Mouse (Mus musculus): Measurements from ENCODE around the gene Cyp2d9. TPM values are rescaled to one million over a fixed set of nuclear protein-coding genes. Genes with fewer than 3 reads are reported as not detected.

The Cyp2d9 gene
- polyA plus RNA-seq, 1 experiment from 2014 or later, result not detected

GRCm38 (mm10) chr15:82416797-82417789 lies 16.1 kb upstream of the Cyp2d9 start:
- Histone ChIP-seq H3K4me1 (peaks cover 10% of the 10 kb centered on the region), H3K4me3 (0 out of 2 replicates have a peak overlapping the region, but pooled peaks have one; percentile 12), H3K36me3 (no peaks in the 10 kb centered on the region), H3K27me3 (no peaks in the 10 kb centered on the region), H3K27ac (peak overlapping the region; percentile 53), H3K9me3 (no peaks in the 10 kb centered on the region), H3K9ac (peak overlapping the region; percentile 4; the same call in 1 of the 2 replicates), H3K4me2 (peak overlapping the region; percentile 44; the same call in 1 of the 2 replicates)
- WGBS, result 25% methylated on average over 15 of the region's 16 CpGs
- peak; percentile 93 for ATAC-seq (ENCODE audit: borderline replicate concordance, extremely low read depth, low FRiP score, low TSS enrichment)

- no peak for ATAC-seq (ENCODE audit: borderline replicate concordance, extremely low read depth, low FRiP score, low TSS enrichment)
- Histone ChIP-seq H3K36me3 (no peaks in the 10 kb centered on the region), H3K9me3 (no peaks in the 10 kb centered on the region), H3K27ac (no peak overlapping the region), H3K27me3 (no peaks in the 10 kb centered on the region), H3K4me2 (no peak overlapping the region), H3K9ac (no peak overlapping the region), H3K4me3 (no peak overlapping the region), H3K4me1 (peaks cover 10% of the 10 kb centered on the region)
- 85% methylated on average over 1 of the region's 1 CpGs for WGBS
These were observed 14.6 kb upstream of the Cyp2d9 start for GRCm38 (mm10) chr15:82418616-82419015.

GRCm38 (mm10) chr15:82422935-82423334 lies 10.3 kb upstream of the Cyp2d9 start:
- no peaks in the 10 kb centered on the region for H3K36me3 ChIP-seq
- H3K9me3 ChIP-seq, result no peaks in the 10 kb centered on the region
- H3K9ac ChIP-seq, result no peak overlapping the region
- no peaks in the 10 kb centered on the region for H3K27me3 ChIP-seq
- H3K27ac ChIP-seq, result no peak overlapping the region
- no peak overlapping the region for H3K4me2 ChIP-seq
- WGBS, result 61% methylated on average over 4 of the region's 4 CpGs
- ATAC-seq (ENCODE audit: borderline replicate concordance, extremely low read depth, low FRiP score, low TSS enrichment), result no peak
- H3K4me1 ChIP-seq, result no peaks in the 10 kb centered on the region
- no peak overlapping the region for H3K4me3 ChIP-seq

- Histone ChIP-seq H3K4me1 (no peaks in the 10 kb centered on the region), H3K4me2 (no peak overlapping the region), H3K9me3 (no peaks in the 10 kb centered on the region), H3K9ac (no peak overlapping the region), H3K27me3 (no peaks in the 10 kb centered on the region), H3K36me3 (no peaks in the 10 kb centered on the region), H3K4me3 (no peak overlapping the region), H3K27ac (no peak overlapping the region)
- WGBS, result 67% methylated on average over 3 of the region's 3 CpGs
- no peak for ATAC-seq (ENCODE audit: borderline replicate concordance, extremely low read depth, low FRiP score, low TSS enrichment)
These were observed 9.8 kb upstream of the Cyp2d9 start for GRCm38 (mm10) chr15:82423471-82423870.

- ATAC-seq (ENCODE audit: borderline replicate concordance, extremely low read depth, low FRiP score, low TSS enrichment), result no peak
- Histone ChIP-seq H3K36me3 (no peaks in the 10 kb centered on the region), H3K27me3 (no peaks in the 10 kb centered on the region), H3K9ac (no peak overlapping the region), H3K4me2 (no peak overlapping the region), H3K9me3 (no peaks in the 10 kb centered on the region; the same call in 1 of the 2 replicates), H3K4me1 (peaks cover 4% of the 10 kb centered on the region; the same call in 1 of the 2 replicates), H3K27ac (no peak overlapping the region), H3K4me3 (no peak overlapping the region)
- WGBS, result 93% methylated on average over 3 of the region's 3 CpGs
These were observed 384 bp downstream of the Cyp2d9 start for GRCm38 (mm10) chr15:82433621-82434020.

- Histone ChIP-seq H3K36me3 (no peaks in the 10 kb centered on the region), H3K4me2 (no peak overlapping the region), H3K9me3 (no peaks in the 10 kb centered on the region; the same call in 1 of the 2 replicates), H3K4me1 (peaks cover 4% of the 10 kb centered on the region; the same call in 1 of the 2 replicates), H3K27me3 (no peaks in the 10 kb centered on the region), H3K4me3 (no peak overlapping the region), H3K9ac (no peak overlapping the region), H3K27ac (no peak overlapping the region)
- WGBS, result 79% methylated on average over 3 of the region's 3 CpGs
- ATAC-seq (ENCODE audit: borderline replicate concordance, extremely low read depth, low FRiP score, low TSS enrichment), result no peak
These were observed 1.3 kb downstream of the Cyp2d9 start for GRCm38 (mm10) chr15:82434541-82434940.

- Histone ChIP-seq H3K4me2 (no peak overlapping the region), H3K9ac (no peak overlapping the region), H3K4me3 (no peak overlapping the region), H3K9me3 (no peaks in the 10 kb centered on the region; the same call in 1 of the 2 replicates), H3K36me3 (no peaks in the 10 kb centered on the region), H3K27me3 (no peaks in the 10 kb centered on the region), H3K27ac (no peak overlapping the region), H3K4me1 (peaks cover 4% of the 10 kb centered on the region; the same call in 1 of the 2 replicates)
- WGBS, result 78% methylated on average over 3 of the region's 3 CpGs
- no peak for ATAC-seq (ENCODE audit: borderline replicate concordance, extremely low read depth, low FRiP score, low TSS enrichment)
These were observed 1.8 kb downstream of the Cyp2d9 start for GRCm38 (mm10) chr15:82435011-82435410.

GRCm38 (mm10) chr15:82435606-82436005 lies 2.4 kb downstream of the Cyp2d9 start:
- no peaks in the 10 kb centered on the region for H3K36me3 ChIP-seq
- no peaks in the 10 kb centered on the region; the same call in 1 of the 2 replicates for H3K9me3 ChIP-seq
- H3K4me2 ChIP-seq, result no peak overlapping the region
- peaks cover 4% of the 10 kb centered on the region; the same call in 1 of the 2 replicates for H3K4me1 ChIP-seq
- H3K9ac ChIP-seq, result no peak overlapping the region
- ATAC-seq (ENCODE audit: borderline replicate concordance, extremely low read depth, low FRiP score, low TSS enrichment), result no peak
- no peak overlapping the region for H3K4me3 ChIP-seq
- 79% methylated on average over 2 of the region's 2 CpGs for WGBS
- no peak overlapping the region for H3K27ac ChIP-seq
- no peaks in the 10 kb centered on the region for H3K27me3 ChIP-seq

GRCm38 (mm10) chr15:82437975-82438617 lies 4.9 kb downstream of the Cyp2d9 start:
- H3K9me3 ChIP-seq, result no peaks in the 10 kb centered on the region; the same call in 1 of the 2 replicates
- no peaks in the 10 kb centered on the region for H3K27me3 ChIP-seq
- 41% methylated on average over 5 of the region's 5 CpGs for WGBS
- ATAC-seq (ENCODE audit: borderline replicate concordance, extremely low read depth, low FRiP score, low TSS enrichment), result peak; percentile 73; the same call in 1 of the 2 replicates
- H3K4me1 ChIP-seq, result peaks cover 4% of the 10 kb centered on the region; the same call in 1 of the 2 replicates
- no peak overlapping the region for H3K4me2 ChIP-seq
- H3K36me3 ChIP-seq, result no peaks in the 10 kb centered on the region
- H3K27ac ChIP-seq, result no peak overlapping the region
- no peak overlapping the region for H3K4me3 ChIP-seq
- H3K9ac ChIP-seq, result no peak overlapping the region

GRCm38 (mm10) chr15:82443658-82444057 lies 10.4 kb downstream of the Cyp2d9 start:
- Histone ChIP-seq H3K27ac (no peak overlapping the region), H3K4me3 (no peak overlapping the region), H3K36me3 (no peaks in the 10 kb centered on the region), H3K4me2 (no peak overlapping the region), H3K27me3 (no peaks in the 10 kb centered on the region), H3K9ac (no peak overlapping the region), H3K9me3 (no peaks in the 10 kb centered on the region), H3K4me1 (no peaks in the 10 kb centered on the region)
- 87% methylated on average over 3 of the region's 3 CpGs for WGBS
- no peak for ATAC-seq (ENCODE audit: borderline replicate concordance, extremely low read depth, low FRiP score, low TSS enrichment)

GRCm38 (mm10) chr15:82445196-82445595 lies 12.0 kb downstream of the Cyp2d9 start:
- WGBS, result 78% methylated on average over 8 of the region's 8 CpGs
- H3K27ac ChIP-seq, result no peak overlapping the region
- no peak for ATAC-seq (ENCODE audit: borderline replicate concordance, extremely low read depth, low FRiP score, low TSS enrichment)

More at GRCm38 (mm10) chr15:82445196-82445595, 12.0 kb downstream of the Cyp2d9 start:
- H3K27me3 ChIP-seq, result no peaks in the 10 kb centered on the region
- no peak overlapping the region for H3K4me3 ChIP-seq
- H3K9ac ChIP-seq, result no peak overlapping the region
- no peaks in the 10 kb centered on the region for H3K36me3 ChIP-seq
- no peaks in the 10 kb centered on the region for H3K9me3 ChIP-seq
- no peaks in the 10 kb centered on the region for H3K4me1 ChIP-seq
- no peak overlapping the region for H3K4me2 ChIP-seq

Measured in lung, embryonic 15.5 days (tissue).